Mouse (Mus musculus) left cerebral cortex, adult 18-20 months (tissue): ENCODE results near the gene Clstn2. TPM values are rescaled to one million over a fixed set of nuclear protein-coding genes. Genes with fewer than 3 reads are reported as not detected.
A peak's percentile ranks its signal among the peaks of the same experiment; 100 is the strongest.

Experiments used
- DNase-seq, 2 experiments: peaks; one replicate each; pipeline ENCODE4 v3.0.0; 2021 to 2022; ENCODE audit warnings: low spot score in 2 of 2, mixed read lengths in 1 of 2
- total RNA-seq, 2 experiments: library from RNA; stranded (reverse); gene quantifications; 2 replicates each; pipeline ENCODE4 v1.2.3; 2021

Gene Clstn2
- total RNA-seq, 2 experiments from 2014 or later: 68.7 to 71.9 TPM

DNA sequence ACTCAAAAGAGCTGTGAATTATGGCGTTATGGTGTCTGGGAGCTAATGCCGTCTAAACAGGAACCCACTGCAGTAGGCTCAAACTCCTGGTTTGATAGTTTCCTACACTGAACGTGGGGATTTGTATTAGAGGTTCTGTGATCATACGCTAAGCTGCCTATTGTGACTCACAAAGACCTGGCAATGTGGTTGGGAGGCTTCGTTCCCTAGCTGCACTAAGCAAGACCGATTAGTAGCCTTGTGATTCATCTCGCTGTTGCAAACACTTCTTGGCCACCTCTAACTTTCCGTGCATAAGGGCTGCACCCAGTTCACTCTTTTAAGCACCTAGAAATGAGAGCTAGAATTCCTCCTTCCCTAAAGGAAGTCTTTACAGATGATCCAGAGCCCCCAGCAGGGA lies 429.3 kb downstream of the Clstn2 start:
- DNase-seq: no peak

GRCm38 (mm10) chr9:97602476-97602875 lies 430.5 kb downstream of the Clstn2 start:
- no peak for DNase-seq

- DNase-seq: no peak
Measured at GRCm38 (mm10) chr9:97599006-97599405, 434.0 kb downstream of the Clstn2 start.

- no peak for DNase-seq
Measured at GRCm38 (mm10) chr9:97590712-97591111, 442.3 kb downstream of the Clstn2 start.

GRCm38 (mm10) chr9:97570881-97571280 lies 462.1 kb downstream of the Clstn2 start:
- peak; percentile 26 to 27 for DNase-seq

DNA sequence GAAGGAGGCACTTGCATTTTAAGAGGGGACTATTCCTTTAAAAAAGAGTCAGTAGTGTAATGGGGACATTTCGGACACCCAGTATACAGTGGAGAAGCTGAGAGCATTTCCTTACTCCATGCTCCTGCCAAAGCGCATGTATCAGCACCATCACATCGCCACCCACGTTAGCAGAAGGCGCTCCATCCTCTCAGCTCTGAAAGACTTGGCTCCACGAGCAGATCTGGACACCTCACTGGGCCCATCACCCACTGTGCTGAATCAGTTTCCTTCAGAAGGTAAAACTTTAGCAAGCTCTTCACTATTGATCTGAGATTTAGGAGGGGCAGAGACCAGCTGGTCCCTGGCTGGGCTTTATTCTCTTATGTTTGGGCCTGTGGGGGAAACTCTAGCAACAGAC lies 469.9 kb downstream of the Clstn2 start:
- peak; percentile 71 to 77 for DNase-seq

- DNase-seq: no peak
Measured at GRCm38 (mm10) chr9:97544359-97544758, 488.6 kb downstream of the Clstn2 start.

DNA sequence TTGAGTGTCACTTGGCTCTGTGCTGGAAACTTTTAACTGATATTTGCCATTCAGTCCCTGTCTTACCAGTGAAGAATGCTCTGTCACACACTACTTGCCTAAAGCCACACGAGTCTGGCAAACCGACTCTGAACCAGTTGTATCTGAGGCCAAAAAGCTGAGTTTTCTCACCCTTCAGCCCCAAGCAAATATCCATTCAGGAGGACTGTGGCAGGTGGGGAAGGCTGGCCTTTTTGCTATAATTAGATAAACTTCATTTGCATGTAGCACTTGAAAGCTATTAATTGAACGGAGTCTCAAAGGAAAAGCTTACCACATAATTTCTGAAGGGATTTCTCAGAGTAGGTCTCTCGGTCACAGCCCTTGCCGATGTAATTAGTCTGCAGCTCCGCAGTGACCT lies 491.6 kb downstream of the Clstn2 start:
- no peak for DNase-seq

GRCm38 (mm10) chr9:97538075-97538779 lies 494.8 kb downstream of the Clstn2 start:
- no peak for DNase-seq

DNA sequence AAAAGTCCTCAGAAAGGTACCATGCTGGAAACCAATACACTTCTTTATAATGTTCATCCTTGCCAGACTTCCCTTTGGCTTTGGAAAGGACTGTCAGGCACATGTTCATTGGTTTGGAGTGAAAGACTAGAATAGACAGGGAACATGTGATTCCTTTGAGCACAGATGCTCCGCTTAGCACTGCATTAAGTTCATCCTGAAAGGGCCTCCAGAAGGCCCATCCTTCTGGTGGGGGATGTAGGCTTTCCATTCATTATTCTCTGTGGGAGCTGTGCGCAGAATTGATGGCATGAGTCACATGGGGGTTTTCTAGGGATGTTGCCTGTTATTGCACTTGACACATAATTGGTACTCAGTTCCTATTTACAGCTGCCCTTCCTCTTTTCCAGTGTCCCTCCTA lies 498.8 kb downstream of the Clstn2 start:
- peak; percentile 15 to 27 for DNase-seq

- no peak for DNase-seq
Measured at GRCm38 (mm10) chr9:97533306-97533705, 499.7 kb downstream of the Clstn2 start.

DNA sequence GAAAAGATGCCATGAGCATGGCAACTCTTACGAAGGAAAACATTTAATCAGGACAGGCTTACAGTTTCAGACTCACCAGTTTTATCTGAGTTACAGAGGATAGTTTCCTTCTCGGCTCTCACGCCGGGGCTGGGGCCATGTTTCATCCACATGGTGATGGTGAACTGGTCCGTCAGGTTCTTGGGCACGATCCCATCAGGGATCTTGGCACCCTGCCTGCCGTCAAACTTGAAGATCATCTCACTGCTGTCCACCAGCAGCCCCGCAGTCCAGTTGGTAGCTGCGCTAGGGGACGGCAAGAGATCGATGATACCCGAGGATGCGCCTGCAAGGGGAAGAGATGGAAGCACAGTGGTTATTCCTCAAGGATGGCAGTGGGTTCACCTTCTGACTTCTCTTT lies 500.4 kb downstream of the Clstn2 start:
- no peak for DNase-seq

GRCm38 (mm10) chr9:97527926-97528325 lies 505.1 kb downstream of the Clstn2 start:
- no peak for DNase-seq

GRCm38 (mm10) chr9:97527276-97527675 lies 505.7 kb downstream of the Clstn2 start:
- DNase-seq: no peak

GRCm38 (mm10) chr9:97525563-97525962 lies 507.4 kb downstream of the Clstn2 start:
- peak; percentile 26 to 48 for DNase-seq

DNA sequence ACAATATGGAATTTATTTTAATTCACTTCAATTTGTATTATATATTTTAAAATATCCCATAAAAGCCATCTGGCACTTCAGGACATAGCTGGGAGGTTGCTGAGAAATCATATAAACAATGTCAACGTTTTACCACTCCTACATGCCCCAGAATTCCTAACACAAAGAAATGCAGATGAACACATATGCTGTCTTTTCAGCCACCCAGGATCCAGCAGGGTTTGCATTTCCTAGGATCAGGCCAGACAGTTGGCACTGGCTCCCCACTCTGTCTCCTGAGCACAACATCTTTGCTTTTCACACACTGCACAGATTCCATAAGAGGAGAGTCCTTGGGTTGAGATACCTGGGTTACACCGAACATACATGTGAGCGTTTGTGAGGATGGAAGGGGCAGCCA lies 508.1 kb downstream of the Clstn2 start:
- DNase-seq: peak; percentile 18 to 42

DNA sequence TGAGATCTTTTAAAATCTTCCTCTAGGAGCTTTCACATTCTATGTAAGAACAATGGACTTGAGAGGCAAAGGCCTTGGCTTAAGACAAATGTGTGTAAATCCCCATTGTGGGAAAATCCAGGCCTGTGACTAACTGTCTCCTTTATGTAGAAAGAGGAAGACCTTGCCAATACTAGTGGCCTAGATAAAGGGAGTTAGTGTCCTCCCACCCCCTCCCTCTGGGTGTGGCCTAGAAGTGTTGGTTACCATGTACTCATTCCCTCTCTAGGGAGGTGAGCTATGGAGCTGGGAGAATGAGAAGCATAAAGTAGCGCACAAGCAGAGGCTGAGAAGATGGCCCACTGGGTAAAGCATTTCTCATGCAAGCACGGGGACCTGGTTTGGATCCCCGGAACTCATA lies 512.2 kb downstream of the Clstn2 start:
- DNase-seq: no peak

DNA sequence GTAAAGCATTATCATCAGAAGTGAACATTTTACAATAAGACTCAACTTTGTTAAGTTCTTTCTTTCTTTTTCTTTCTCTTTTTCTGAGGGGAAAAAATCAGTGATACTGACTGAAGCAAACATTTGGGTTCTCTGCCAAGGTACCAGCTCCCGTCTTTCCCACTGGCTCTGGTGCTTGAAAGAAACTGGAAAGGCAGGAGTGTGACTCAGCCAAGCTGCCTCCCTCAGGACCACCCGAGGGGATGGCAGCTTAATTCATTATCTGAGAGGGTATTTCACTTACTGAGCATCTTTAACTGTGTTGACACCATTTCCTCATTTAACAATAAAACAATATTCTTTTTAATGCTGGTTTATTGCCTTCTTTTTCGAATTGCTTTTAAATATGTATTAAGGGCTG lies 516.0 kb downstream of the Clstn2 start:
- no peak for DNase-seq

GRCm38 (mm10) chr9:97514639-97515038 lies 518.3 kb downstream of the Clstn2 start:
- peak; percentile 17 for DNase-seq

- DNase-seq: no peak
Measured at GRCm38 (mm10) chr9:97512282-97512850, 520.6 kb downstream of the Clstn2 start.

DNA sequence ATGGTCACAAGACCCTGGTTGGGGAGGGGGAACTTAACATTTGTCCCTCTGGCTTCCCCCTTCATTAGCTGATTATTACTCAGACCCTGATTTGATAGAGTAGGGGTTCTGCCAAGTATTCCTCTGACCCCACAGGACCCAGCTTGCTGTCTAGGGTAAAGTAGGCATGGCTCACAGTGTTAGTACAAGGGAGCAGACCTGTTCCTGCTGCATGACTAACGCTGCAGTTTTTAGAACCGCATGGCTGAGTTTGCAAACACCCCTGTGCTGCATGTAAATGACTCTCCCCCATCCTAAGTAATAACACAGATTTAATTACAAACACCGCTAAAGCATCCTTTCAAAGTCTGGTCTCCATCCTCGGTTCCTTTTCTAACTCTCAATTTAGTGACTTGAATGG lies 531.6 kb downstream of the Clstn2 start:
- DNase-seq: no peak

- no peak for DNase-seq
Measured at GRCm38 (mm10) chr9:97495056-97495455, 537.9 kb downstream of the Clstn2 start.

- DNase-seq: peak; percentile 6 to 17
Measured at GRCm38 (mm10) chr9:97491626-97492025, 541.4 kb downstream of the Clstn2 start.
